Mouse (Mus musculus): ENCODE data around the gene Ak5.

Ak5 gene

DNA sequence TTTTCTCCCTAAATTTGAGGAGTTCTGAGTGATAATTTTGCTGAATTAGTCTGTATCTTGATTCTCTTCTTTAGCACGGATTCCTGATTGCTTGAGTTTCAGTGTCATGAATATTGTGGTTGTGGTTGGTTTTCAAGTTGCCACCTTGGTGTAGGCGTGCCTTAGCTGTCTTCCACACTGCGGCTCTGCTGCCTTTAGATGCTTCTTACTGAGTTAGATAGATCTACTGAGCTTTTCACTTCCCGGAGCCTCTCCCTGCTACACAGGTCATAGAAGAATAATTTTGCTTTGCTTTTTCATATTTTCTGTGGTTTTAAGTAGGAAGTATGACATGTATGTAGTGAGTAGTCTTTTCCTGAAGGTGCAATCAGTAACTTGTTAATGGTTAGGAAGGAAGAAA is 225.4 kb downstream of the Ak5 start:
- DNase-seq (ENCODE audit: low read depth, low spot score), result peak; percentile 67

DNA sequence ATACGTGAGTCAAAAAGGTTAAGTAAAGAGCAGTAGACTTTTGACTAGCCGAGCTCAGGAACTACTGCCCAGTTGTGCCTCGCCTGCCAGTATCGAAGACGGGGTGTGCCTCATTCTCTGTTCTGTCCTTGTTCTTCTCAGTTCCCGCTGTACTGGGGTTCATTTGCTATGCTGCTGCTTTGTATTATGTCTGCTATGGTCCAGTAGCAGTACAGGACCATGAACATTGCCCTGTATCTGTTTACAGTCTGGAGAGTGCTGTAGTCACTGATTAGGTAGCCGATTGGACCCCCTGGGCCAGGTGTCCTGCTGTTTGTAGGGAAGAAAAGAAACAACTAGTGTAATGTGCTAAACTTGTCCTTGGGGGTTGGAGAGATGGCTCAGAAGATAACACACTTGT is 230.1 kb downstream of the Ak5 start:
- DNase-seq (ENCODE audit: low read depth, low spot score), result no peak

DNA sequence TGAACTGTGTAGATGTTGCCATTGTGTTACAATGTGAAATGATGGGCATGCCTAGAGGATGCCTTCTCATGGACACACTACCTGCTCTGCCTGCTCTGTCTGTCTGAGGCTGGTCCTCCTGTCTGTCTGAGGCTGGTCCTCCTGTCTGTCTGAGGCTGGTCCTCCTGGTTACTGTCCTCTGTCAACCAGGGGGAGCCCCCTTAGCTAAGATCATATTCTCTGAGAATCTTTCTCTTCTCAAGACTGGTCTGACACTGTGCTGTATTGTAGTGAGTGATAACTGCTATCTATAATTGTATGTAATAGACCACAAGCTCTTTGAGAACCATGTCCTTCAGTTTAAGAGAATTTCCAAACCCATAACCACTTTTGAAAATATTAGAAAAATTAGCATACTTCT is 232.6 kb downstream of the Ak5 start:
- DNase-seq (ENCODE audit: low read depth, low spot score), result no peak

DNA sequence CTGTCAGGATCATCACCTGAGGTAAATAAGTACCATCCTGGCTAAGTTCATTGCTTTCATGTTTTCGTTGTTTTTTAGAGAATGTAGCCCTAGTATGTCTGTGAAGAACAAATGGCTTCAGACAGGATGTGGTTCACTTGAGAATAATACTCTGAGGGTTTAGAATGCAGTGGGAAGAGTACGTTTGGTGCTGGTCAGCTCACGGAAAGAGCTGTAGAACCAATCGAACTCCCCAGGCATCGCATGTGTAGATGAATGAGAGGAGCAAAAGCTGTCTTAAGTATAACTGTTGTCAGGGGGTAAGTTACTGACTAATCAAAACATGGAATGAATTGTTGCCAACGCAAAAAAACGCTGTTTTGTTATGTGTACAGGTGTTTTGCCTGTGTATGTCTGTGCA is 235.5 kb downstream of the Ak5 start:
- peak; percentile 57 for DNase-seq (ENCODE audit: low read depth, low spot score)

DNA sequence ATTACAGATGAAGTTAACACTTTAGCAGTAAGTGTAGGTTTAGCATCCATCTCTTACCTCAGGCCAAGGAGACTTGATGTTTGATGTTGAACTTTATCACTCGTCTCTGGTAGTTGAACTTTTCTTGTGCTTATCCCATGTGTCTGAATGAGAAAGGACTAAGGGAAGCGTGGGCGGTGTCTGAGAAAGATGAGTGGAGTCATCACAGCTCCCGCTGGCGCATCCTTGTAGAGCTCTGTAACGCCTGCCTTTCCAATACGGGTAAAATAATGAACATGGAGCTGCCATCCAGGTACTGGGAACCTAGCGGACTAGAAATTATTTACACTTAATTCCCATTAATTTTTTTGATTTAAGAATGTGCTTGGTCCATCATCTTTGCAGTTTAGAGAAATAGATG is 239.2 kb downstream of the Ak5 start:
- no peak for DNase-seq (ENCODE audit: low read depth, low spot score)

Data from CD4-positive helper T cell, adult 2 months (primary cell).